Mouse (Mus musculus): Measurements from ENCODE around the gene Mcu. TPM values are rescaled to one million over a fixed set of nuclear protein-coding genes. Genes with fewer than 3 reads are reported as not detected.

Mcu gene
- polyA plus RNA-seq, 1 experiment from 2014 or later: 65.2 TPM

- TF ChIP-seq CTCF (IDR thresholded peaks at IDR 0.05; ENCODE audit: low read depth): 0 out of 2 replicates have a peak, but pooled peaks have one; percentile 16
- 94% methylated on average over 15 of the region's 15 CpGs for WGBS
- H3K27ac ChIP-seq (ENCODE audit: low read depth, low read length): no peak overlapping the region
- H3K4me1 ChIP-seq (replicated peaks; ENCODE audit: control insufficient read depth, insufficient read depth, low read length): no peaks in the 10 kb centered on the region
- ATAC-seq: no peak
- H3K4me2 ChIP-seq (replicated peaks; ENCODE audit: low read depth): no peak overlapping the region
- H3K4me3 ChIP-seq (ENCODE audit: low read depth, low read length): no peak overlapping the region
- H3K36me3 ChIP-seq (ENCODE audit: control insufficient read depth, insufficient read depth): peaks cover 57% of the 10 kb centered on the region
- H3K9ac ChIP-seq (ENCODE audit: low read depth, low read length): no peak overlapping the region
- no peaks in the 10 kb centered on the region for H3K9me3 ChIP-seq (ENCODE audit: control insufficient read depth)
- no peaks in the 10 kb centered on the region for H3K27me3 ChIP-seq (replicated peaks; ENCODE audit: control insufficient read depth, insufficient read depth, low read length)
Measured at GRCm38 (mm10) chr10:59454631-59455030, 161.9 kb downstream of the Mcu start.

GRCm38 (mm10) chr10:59451839-59452238, 164.7 kb downstream of the Mcu start:
- Histone ChIP-seq H3K9ac (ENCODE audit: low read depth, low read length) (no peak overlapping the region), H3K27ac (ENCODE audit: low read depth, low read length) (no peak overlapping the region), H3K4me3 (ENCODE audit: low read depth, low read length) (no peak overlapping the region), H3K9me3 (ENCODE audit: control insufficient read depth) (no peaks in the 10 kb centered on the region), H3K36me3 (ENCODE audit: control insufficient read depth, insufficient read depth) (peaks cover 67% of the 10 kb centered on the region), H3K4me1 (replicated peaks; ENCODE audit: control insufficient read depth, insufficient read depth, low read length) (no peaks in the 10 kb centered on the region), H3K4me2 (replicated peaks; ENCODE audit: low read depth) (no peak overlapping the region), H3K27me3 (replicated peaks; ENCODE audit: control insufficient read depth, insufficient read depth, low read length) (no peaks in the 10 kb centered on the region)
- no peak for ATAC-seq
- peak; percentile 83 for TF ChIP-seq CTCF (IDR thresholded peaks at IDR 0.05; ENCODE audit: low read depth)
- 45% methylated on average over 5 of the region's 5 CpGs for WGBS

- TF ChIP-seq CTCF (IDR thresholded peaks at IDR 0.05; ENCODE audit: low read depth): no peak
- H3K27me3 ChIP-seq (replicated peaks; ENCODE audit: control insufficient read depth, insufficient read depth, low read length): no peaks in the 10 kb centered on the region
- H3K27ac ChIP-seq (ENCODE audit: low read depth, low read length): no peak overlapping the region
- H3K4me3 ChIP-seq (ENCODE audit: low read depth, low read length): no peak overlapping the region
- H3K4me1 ChIP-seq (replicated peaks; ENCODE audit: control insufficient read depth, insufficient read depth, low read length): no peaks in the 10 kb centered on the region
- peaks cover 32% of the 10 kb centered on the region; the same call in 1 of the 2 replicates for H3K36me3 ChIP-seq (ENCODE audit: control insufficient read depth, insufficient read depth)
- 72% methylated on average over 9 of the region's 9 CpGs for WGBS
- no peak overlapping the region for H3K9ac ChIP-seq (ENCODE audit: low read depth, low read length)
- no peaks in the 10 kb centered on the region for H3K9me3 ChIP-seq (ENCODE audit: control insufficient read depth)
- H3K4me2 ChIP-seq (replicated peaks; ENCODE audit: low read depth): no peak overlapping the region
- no peak for ATAC-seq
Measured at GRCm38 (mm10) chr10:59447546-59447945, 168.9 kb downstream of the Mcu start.

GRCm38 (mm10) chr10:59446911-59447437, 169.5 kb downstream of the Mcu start:
- H3K4me3 ChIP-seq (ENCODE audit: low read depth, low read length): no peak overlapping the region
- H3K36me3 ChIP-seq (ENCODE audit: control insufficient read depth, insufficient read depth): peaks cover 32% of the 10 kb centered on the region; the same call in 1 of the 2 replicates
- no peak for TF ChIP-seq CTCF (IDR thresholded peaks at IDR 0.05; ENCODE audit: low read depth)
- H3K9me3 ChIP-seq (ENCODE audit: control insufficient read depth): no peaks in the 10 kb centered on the region
- no peak overlapping the region for H3K9ac ChIP-seq (ENCODE audit: low read depth, low read length)
- WGBS: 83% methylated on average over 10 of the region's 10 CpGs
- H3K4me2 ChIP-seq (replicated peaks; ENCODE audit: low read depth): no peak overlapping the region
- no peaks in the 10 kb centered on the region for H3K4me1 ChIP-seq (replicated peaks; ENCODE audit: control insufficient read depth, insufficient read depth, low read length)
- no peaks in the 10 kb centered on the region for H3K27me3 ChIP-seq (replicated peaks; ENCODE audit: control insufficient read depth, insufficient read depth, low read length)
- no peak for ATAC-seq
- H3K27ac ChIP-seq (ENCODE audit: low read depth, low read length): no peak overlapping the region

GRCm38 (mm10) chr10:59444635-59445034, 171.9 kb downstream of the Mcu start:
- no peak for ATAC-seq

GRCm38 (mm10) chr10:59444106-59444505, 172.4 kb downstream of the Mcu start:
- Histone ChIP-seq H3K36me3 (ENCODE audit: control insufficient read depth, insufficient read depth) (peaks cover 12% of the 10 kb centered on the region; the same call in 1 of the 2 replicates), H3K27ac (ENCODE audit: low read depth, low read length) (no peak overlapping the region), H3K4me2 (replicated peaks; ENCODE audit: low read depth) (no peak overlapping the region), H3K4me1 (replicated peaks; ENCODE audit: control insufficient read depth, insufficient read depth, low read length) (no peaks in the 10 kb centered on the region), H3K27me3 (replicated peaks; ENCODE audit: control insufficient read depth, insufficient read depth, low read length) (no peaks in the 10 kb centered on the region), H3K9me3 (ENCODE audit: control insufficient read depth) (no peaks in the 10 kb centered on the region), H3K4me3 (ENCODE audit: low read depth, low read length) (no peak overlapping the region), H3K9ac (ENCODE audit: low read depth, low read length) (no peak overlapping the region)
- 80% methylated on average over 3 of the region's 3 CpGs for WGBS
- TF ChIP-seq CTCF (IDR thresholded peaks at IDR 0.05; ENCODE audit: low read depth): no peak
- ATAC-seq: no peak

More at GRCm38 (mm10) chr10:59444635-59445034, 171.9 kb downstream of the Mcu start:
- no peak overlapping the region for H3K4me3 ChIP-seq (ENCODE audit: low read depth, low read length)
- no peak overlapping the region for H3K27ac ChIP-seq (ENCODE audit: low read depth, low read length)
- no peak for TF ChIP-seq CTCF (IDR thresholded peaks at IDR 0.05; ENCODE audit: low read depth)
- no peaks in the 10 kb centered on the region for H3K4me1 ChIP-seq (replicated peaks; ENCODE audit: control insufficient read depth, insufficient read depth, low read length)
- H3K9ac ChIP-seq (ENCODE audit: low read depth, low read length): no peak overlapping the region
- H3K4me2 ChIP-seq (replicated peaks; ENCODE audit: low read depth): no peak overlapping the region
- no peaks in the 10 kb centered on the region for H3K27me3 ChIP-seq (replicated peaks; ENCODE audit: control insufficient read depth, insufficient read depth, low read length)
- WGBS: 59% methylated on average over 8 of the region's 8 CpGs
- H3K9me3 ChIP-seq (ENCODE audit: control insufficient read depth): no peaks in the 10 kb centered on the region
- H3K36me3 ChIP-seq (ENCODE audit: control insufficient read depth, insufficient read depth): peaks cover 14% of the 10 kb centered on the region; the same call in 1 of the 2 replicates

All from intestine, postnatal 0 days (tissue).